Mouse (Mus musculus): ENCODE data around the gene Dgcr2. TPM values are rescaled to one million over a fixed set of nuclear protein-coding genes. Genes with fewer than 3 reads are reported as not detected.

The Dgcr2 gene
- polyA plus RNA-seq, 1 experiment from 2014 or later = 94.0 TPM

- 2% methylated on average over 9 of the region's 9 CpGs for WGBS
These were observed 30.3 kb upstream of the Dgcr2 start for GRCm38 (mm10) chr16:17928627-17929104.

GRCm38 (mm10) chr16:17928087-17928580, 29.8 kb upstream of the Dgcr2 start, which contains the start of gene Slc25a1:
TSS of gene Slc25a1 (minus strand) at chr16:17928219.
- Histone ChIP-seq H3K4me3 (peak within 1 kb of the TSS; percentile 82), H3K4me1 (replicated peaks) (peaks cover 35% of the 10 kb centered on the region), H3K4me2 (peak within 1 kb of the TSS; percentile 77), H3K9ac (peak within 1 kb of the TSS; percentile 91), H3K27ac (peak within 1 kb of the TSS; percentile 92), H3K27me3 (no peaks in the 10 kb centered on the region), H3K36me3 (peaks cover 19% of the 10 kb centered on the region), H3K9me3 (no peaks in the 10 kb centered on the region)
- WGBS = under 1% methylated on average over 47 of the region's 47 CpGs
- peak; percentile 79 for ATAC-seq (ENCODE audit: low FRiP score)

More at GRCm38 (mm10) chr16:17928627-17929104, 30.3 kb upstream of the Dgcr2 start:
- Histone ChIP-seq H3K27me3 (peaks cover 4% of the 10 kb centered on the region; the same call in 1 of the 2 replicates), H3K9me3 (no peaks in the 10 kb centered on the region), H3K36me3 (peaks cover 19% of the 10 kb centered on the region), H3K4me1 (replicated peaks) (peaks cover 31% of the 10 kb centered on the region), H3K27ac (peak overlapping the region; percentile 92), H3K9ac (peak overlapping the region; percentile 91), H3K4me3 (peak overlapping the region; percentile 82), H3K4me2 (peak overlapping the region; percentile 77)
- peak; percentile 34 for ATAC-seq (ENCODE audit: low FRiP score)

GRCm38 (mm10) chr16:17927351-17928082, 29.2 kb upstream of the Dgcr2 start:
- H3K4me1 ChIP-seq (replicated peaks) = peaks cover 41% of the 10 kb centered on the region
- H3K4me3 ChIP-seq = peak overlapping the region; percentile 82
- peak overlapping the region; percentile 77 for H3K4me2 ChIP-seq
- no peaks in the 10 kb centered on the region for H3K9me3 ChIP-seq
- peak overlapping the region; percentile 91 for H3K9ac ChIP-seq
- H3K27me3 ChIP-seq = no peaks in the 10 kb centered on the region
- peak overlapping the region; percentile 92 for H3K27ac ChIP-seq
- WGBS = under 1% methylated on average over 65 of the region's 72 CpGs
- peaks cover 19% of the 10 kb centered on the region for H3K36me3 ChIP-seq
- ATAC-seq (ENCODE audit: low FRiP score) = peak; percentile 47

GRCm38 (mm10) chr16:17922163-17922538, 23.8 kb upstream of the Dgcr2 start:
- Histone ChIP-seq H3K36me3 (peaks cover 19% of the 10 kb centered on the region), H3K4me1 (replicated peaks) (peaks cover 48% of the 10 kb centered on the region), H3K27me3 (peaks cover 36% of the 10 kb centered on the region), H3K4me3 (peak overlapping the region; percentile 81), H3K4me2 (peak overlapping the region; percentile 89), H3K9ac (peak overlapping the region; percentile 89), H3K9me3 (peaks cover 3% of the 10 kb centered on the region; the same call in 1 of the 2 replicates), H3K27ac (peak overlapping the region; percentile 93)
- peak; percentile 15 for ATAC-seq (ENCODE audit: low FRiP score)
- 1% methylated on average over 14 of the region's 14 CpGs for WGBS

GRCm38 (mm10) chr16:17921325-17922162, 23.2 kb upstream of the Dgcr2 start:
- peaks cover 3% of the 10 kb centered on the region; the same call in 1 of the 2 replicates for H3K9me3 ChIP-seq
- 2% methylated on average over 46 of the region's 47 CpGs for WGBS
- peak overlapping the region; percentile 89 for H3K4me2 ChIP-seq
- peaks cover 19% of the 10 kb centered on the region for H3K36me3 ChIP-seq
- H3K9ac ChIP-seq = peak overlapping the region; percentile 89
- ATAC-seq (ENCODE audit: low FRiP score) = peak; percentile 93
- H3K4me3 ChIP-seq = peak overlapping the region; percentile 81
- peaks cover 42% of the 10 kb centered on the region for H3K4me1 ChIP-seq (replicated peaks)
- H3K27ac ChIP-seq = peak overlapping the region; percentile 93
- peaks cover 42% of the 10 kb centered on the region for H3K27me3 ChIP-seq

GRCm38 (mm10) chr16:17920586-17920985, 22.2 kb upstream of the Dgcr2 start:
- Histone ChIP-seq H3K4me3 (peak overlapping the region; percentile 81), H3K36me3 (peaks cover 10% of the 10 kb centered on the region), H3K4me2 (peak overlapping the region; percentile 89; the same call in 1 of the 2 replicates), H3K27ac (peak overlapping the region; percentile 93; the same call in 1 of the 2 replicates), H3K4me1 (replicated peaks) (peaks cover 32% of the 10 kb centered on the region), H3K9me3 (peaks cover 3% of the 10 kb centered on the region; the same call in 1 of the 2 replicates), H3K9ac (peak overlapping the region; percentile 77), H3K27me3 (peaks cover 51% of the 10 kb centered on the region)
- ATAC-seq (ENCODE audit: low FRiP score) = no peak
- 10% methylated on average over 20 of the region's 20 CpGs for WGBS

- H3K36me3 ChIP-seq = no peaks in the 10 kb centered on the region
- peaks cover 76% of the 10 kb centered on the region for H3K27me3 ChIP-seq
- peaks cover 25% of the 10 kb centered on the region for H3K4me1 ChIP-seq (replicated peaks)
- under 1% methylated on average over 97 of the region's 106 CpGs for WGBS
- peak within 1 kb of the TSS; percentile 54 for H3K4me2 ChIP-seq
- no peak within 1 kb of the TSS for H3K27ac ChIP-seq
- no peak for ATAC-seq (ENCODE audit: low FRiP score)
- H3K9ac ChIP-seq = peak within 1 kb of the TSS; percentile 60
- H3K4me3 ChIP-seq = peak within 1 kb of the TSS; percentile 36
- peaks cover 3% of the 10 kb centered on the region; the same call in 1 of the 2 replicates for H3K9me3 ChIP-seq
These were observed 16.2 kb upstream of the Dgcr2 start, which contains the start of gene Gsc2 for GRCm38 (mm10) chr16:17914307-17915249. TSS of gene Gsc2 (minus strand) at chr16:17915059.

GRCm38 (mm10) chr16:17911052-17911595, 12.8 kb upstream of the Dgcr2 start, which contains the start of gene Ess2:
TSS of gene Ess2 (minus strand) at chr16:17911348.
- Histone ChIP-seq H3K4me2 (peak within 1 kb of the TSS; percentile 94), H3K27ac (peak within 1 kb of the TSS; percentile 83), H3K9ac (peak within 1 kb of the TSS; percentile 84), H3K36me3 (peaks cover 34% of the 10 kb centered on the region), H3K9me3 (no peaks in the 10 kb centered on the region), H3K27me3 (peaks cover 45% of the 10 kb centered on the region), H3K4me1 (replicated peaks) (peaks cover 25% of the 10 kb centered on the region), H3K4me3 (peak within 1 kb of the TSS; percentile 74)
- whole genome bisulfite sequencing = under 1% methylated on average over 35 of the region's 35 CpGs
- ATAC-seq (ENCODE audit: low FRiP score) = peak; percentile 93

GRCm38 (mm10) chr16:17896091-17896490, 2.3 kb downstream of the Dgcr2 start:
- no peaks in the 10 kb centered on the region for H3K27me3 ChIP-seq
- H3K9ac ChIP-seq = no peak overlapping the region
- no peaks in the 10 kb centered on the region for H3K9me3 ChIP-seq
- no peak overlapping the region for H3K4me3 ChIP-seq
- peaks cover 10% of the 10 kb centered on the region for H3K4me1 ChIP-seq (replicated peaks)
- H3K27ac ChIP-seq = no peak overlapping the region
- H3K36me3 ChIP-seq = peaks cover 42% of the 10 kb centered on the region
- ATAC-seq (ENCODE audit: low FRiP score) = no peak
- no peak overlapping the region for H3K4me2 ChIP-seq

- no peak within 1 kb of the TSS for H3K4me3 ChIP-seq
- no peak for ATAC-seq (ENCODE audit: low FRiP score)
- WGBS = 84% methylated on average over 2 of the region's 2 CpGs
These were observed 4.4 kb downstream of the Dgcr2 start, which contains the start of gene Tssk1 for GRCm38 (mm10) chr16:17893923-17894322. TSS of gene Tssk1 (plus strand) at chr16:17894223.

More at GRCm38 (mm10) chr16:17893923-17894322, 4.4 kb downstream of the Dgcr2 start, which contains the start of gene Tssk1:
- Histone ChIP-seq H3K27me3 (no peaks in the 10 kb centered on the region), H3K27ac (no peak within 1 kb of the TSS), H3K36me3 (peaks cover 20% of the 10 kb centered on the region), H3K9me3 (no peaks in the 10 kb centered on the region), H3K9ac (no peak within 1 kb of the TSS), H3K4me2 (no peak within 1 kb of the TSS), H3K4me1 (replicated peaks) (peaks cover 26% of the 10 kb centered on the region)
